Mouse (Mus musculus): Measurements from ENCODE around the gene Tenm4. TPM values are rescaled to one million over a fixed set of nuclear protein-coding genes. Genes with fewer than 3 reads are reported as not detected.

Gene Tenm4
- total and polyA plus RNA-seq, 3 experiments, result 0.03 to 0.26 (median 0.04) TPM

DNA sequence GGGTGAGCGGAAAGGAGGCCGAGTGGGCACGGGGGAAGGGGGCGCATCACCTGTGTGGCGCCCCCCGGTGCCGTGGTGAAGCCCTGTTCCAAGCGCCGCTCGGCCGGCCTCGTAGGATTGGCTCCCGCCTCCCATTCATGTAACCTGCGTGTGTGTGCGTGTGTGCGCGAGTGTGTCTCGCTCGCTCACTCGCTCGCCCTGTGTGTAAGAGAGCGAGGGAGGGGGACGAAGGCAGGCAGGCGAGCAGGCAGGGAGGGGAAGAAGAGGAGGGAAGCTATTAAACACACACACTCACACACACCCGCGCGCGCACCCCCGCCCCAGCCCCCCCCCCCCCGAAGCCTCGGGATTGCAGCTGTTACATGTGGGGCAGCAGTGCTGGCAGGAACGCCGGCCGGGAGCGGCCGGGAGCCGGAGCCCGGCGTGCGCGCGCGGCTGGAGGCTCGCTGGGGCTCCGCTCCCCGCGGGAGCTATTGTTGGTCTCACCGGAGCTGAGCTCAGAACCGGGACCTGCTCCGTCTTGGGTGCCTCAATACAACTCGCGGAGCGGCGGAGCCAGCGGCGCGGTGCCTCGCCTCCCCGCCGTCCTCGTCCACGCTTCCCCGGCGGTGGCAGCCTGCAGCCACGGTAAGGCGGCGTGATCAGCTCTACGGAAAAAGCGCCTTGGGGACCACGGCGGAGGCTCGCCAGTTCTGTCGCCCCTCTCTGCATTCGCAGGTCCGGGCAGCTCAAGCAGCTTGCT is 38.9 kb downstream of the Tenm4 start:
- H3K4me2 ChIP-seq (ENCODE audit: insufficient read depth, low read depth, poor library complexity, severe bottlenecking), result no peak overlapping the region
- peaks cover 21% of the 10 kb centered on the region for H3K9me3 ChIP-seq (replicated peaks; ENCODE audit: low read length)
- H3K27me3 ChIP-seq (replicated peaks), result no peaks in the 10 kb centered on the region
- no peaks in the 10 kb centered on the region; a peak in 1 of 4 replicates for H3K4me1 ChIP-seq (ENCODE audit: control insufficient read depth in 1 of 2, insufficient read depth in 2 of 2)
- TF ChIP-seq MEF2A (IDR thresholded peaks at IDR 0.05; ENCODE audit: borderline replicate concordance, low read depth, low read length) (no peak), MYC (IDR thresholded peaks at IDR 0.05; ENCODE audit: low read depth, low read length) (no peak), JUN (IDR thresholded peaks at IDR 0.05; ENCODE audit: insufficient read depth, low read depth, low read length) (no peak), ELF1 (IDR thresholded peaks at IDR 0.05; ENCODE audit: low read depth, low read length) (no peak), USF2 (conservative IDR thresholded peaks at IDR 0.05; ENCODE audit: low read depth, low read length) (no peak), E2F4 (IDR thresholded peaks at IDR 0.05; ENCODE audit: insufficient replicate concordance, low read depth, low read length) (no peak), NELFE (IDR thresholded peaks at IDR 0.05; ENCODE audit: low read depth, low read length) (no peak), TCF12 (IDR thresholded peaks at IDR 0.05; ENCODE audit: low read depth, low read length) (no peak), TBP (conservative IDR thresholded peaks at IDR 0.05; ENCODE audit: low read depth, low read length) (no peak), SIN3A (IDR thresholded peaks at IDR 0.05; ENCODE audit: low read length) (no peak), USF1 (IDR thresholded peaks at IDR 0.05; ENCODE audit: low read depth, low read length) (no peak), MAFK (IDR thresholded peaks at IDR 0.05; ENCODE audit: insufficient replicate concordance, low read length) (no peak), ZKSCAN1 (IDR thresholded peaks at IDR 0.05; ENCODE audit: borderline replicate concordance, low read depth, low read length) (no peak), POLR2AphosphoS2 (IDR thresholded peaks at IDR 0.05; ENCODE audit: low read depth, low read length) (no peak), BHLHE40 (IDR thresholded peaks at IDR 0.05; ENCODE audit: low read depth, low read length) (no peak), KAT2A (IDR thresholded peaks at IDR 0.05; ENCODE audit: insufficient replicate concordance, low read length) (no peak), ETS1 (conservative IDR thresholded peaks at IDR 0.05; ENCODE audit: low read depth, low read length) (no peak)
- DNase-seq (ENCODE audit: extremely low read depth), result no peak
- no peaks in the 10 kb centered on the region for H3K79me2 ChIP-seq (replicated peaks; ENCODE audit: control insufficient read depth, extremely low read depth, insufficient read depth, poor library complexity, severe bottlenecking)
- H3K4me3 ChIP-seq (replicated peaks in 1 of 3; ENCODE audit: low read depth in 2 of 3, low read length in 2 of 3, poor library complexity in 1 of 3), result no peak overlapping the region
- H3K27ac ChIP-seq (ENCODE audit: insufficient read depth, low read depth), result no peak overlapping the region
- dilution Hi-C loops (cut with MboI; ENCODE audit: extremely low pct_ligation_motif_present, extremely low pct_unique_long_range_greater_than_20kb, low sequenced_read_pairs), result no loop called here
- H3K9ac ChIP-seq (ENCODE audit: insufficient read depth, low read depth), result no peak overlapping the region
- in situ Hi-C loops (cut with MboI; ENCODE audit: low pct_ligation_motif_present, low pct_unique_long_range_greater_than_20kb, low sequenced_read_pairs), result no loop called here
- H3K36me3 ChIP-seq (replicated peaks in 1 of 2; ENCODE audit: control insufficient read depth in 1 of 2, insufficient read depth in 1 of 2, low read length in 1 of 2), result no peaks in the 10 kb centered on the region

DNA sequence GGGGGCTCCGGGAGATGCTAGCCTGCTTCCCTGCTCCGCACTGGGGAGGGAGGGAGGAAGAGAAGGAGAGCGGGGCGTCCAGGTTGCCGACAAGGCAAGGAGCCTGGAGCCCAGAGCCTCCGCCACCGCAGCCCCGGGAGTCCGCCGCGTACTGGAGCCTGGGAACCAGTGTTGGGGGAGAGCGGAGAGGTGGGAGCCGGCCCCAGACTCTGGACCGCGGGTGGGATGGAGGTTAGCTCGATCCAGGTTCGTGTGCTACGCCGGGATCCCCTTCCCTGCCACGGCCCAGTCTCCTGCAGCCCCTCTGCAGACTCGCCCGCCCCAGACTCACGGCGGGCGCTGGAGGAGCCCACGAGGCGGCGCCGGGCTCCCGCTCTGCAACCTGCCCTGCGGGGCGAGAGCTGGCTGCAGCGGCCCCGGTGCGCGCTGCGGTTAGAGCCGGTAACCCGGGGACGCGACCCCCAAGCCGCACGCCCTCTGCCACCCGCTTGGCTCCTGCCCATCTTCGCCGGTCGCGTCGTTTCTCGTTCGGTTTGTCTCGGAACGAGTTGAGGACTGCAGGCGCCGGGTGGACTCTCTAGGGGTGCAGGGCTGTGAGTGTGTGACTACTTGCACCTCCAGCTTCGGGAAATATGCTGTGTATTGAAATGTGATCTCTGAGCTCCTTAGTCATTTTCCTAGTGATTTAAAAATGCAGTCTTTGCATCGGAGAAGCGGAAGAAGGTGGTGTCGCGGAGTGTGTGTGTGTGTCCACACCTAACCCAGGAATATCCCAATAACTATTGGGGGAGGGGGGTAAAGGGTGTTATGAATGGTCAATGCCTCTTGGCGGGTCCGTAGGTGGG is 39.7 kb downstream of the Tenm4 start:
- dilution Hi-C loops (cut with MboI; ENCODE audit: extremely low pct_ligation_motif_present, extremely low pct_unique_long_range_greater_than_20kb, low sequenced_read_pairs) (no loop called here), in situ Hi-C loops (cut with MboI; ENCODE audit: low pct_ligation_motif_present, low pct_unique_long_range_greater_than_20kb, low sequenced_read_pairs) (no loop called here)
- Histone ChIP-seq H3K4me1 (ENCODE audit: control insufficient read depth in 1 of 2, insufficient read depth in 2 of 2) (no peaks in the 10 kb centered on the region; a peak in 1 of 4 replicates), H3K9ac (ENCODE audit: insufficient read depth, low read depth) (no peak overlapping the region), H3K27me3 (replicated peaks) (no peaks in the 10 kb centered on the region), H3K4me3 (replicated peaks in 1 of 3; ENCODE audit: low read depth in 2 of 3, low read length in 2 of 3, poor library complexity in 1 of 3) (no peak overlapping the region), H3K4me2 (ENCODE audit: insufficient read depth, low read depth, poor library complexity, severe bottlenecking) (no peak overlapping the region), H3K79me2 (replicated peaks; ENCODE audit: control insufficient read depth, extremely low read depth, insufficient read depth, poor library complexity, severe bottlenecking) (no peaks in the 10 kb centered on the region), H3K9me3 (replicated peaks; ENCODE audit: low read length) (peaks cover 21% of the 10 kb centered on the region), H3K27ac (ENCODE audit: insufficient read depth, low read depth) (no peak overlapping the region), H3K36me3 (replicated peaks in 1 of 2; ENCODE audit: control insufficient read depth in 1 of 2, insufficient read depth in 1 of 2, low read length in 1 of 2) (no peaks in the 10 kb centered on the region)
- no peak for DNase-seq (ENCODE audit: extremely low read depth)
- TF ChIP-seq E2F4 (IDR thresholded peaks at IDR 0.05; ENCODE audit: insufficient replicate concordance, low read depth, low read length) (no peak), ELF1 (IDR thresholded peaks at IDR 0.05; ENCODE audit: low read depth, low read length) (no peak), IRF4 (IDR thresholded peaks at IDR 0.05; ENCODE audit: low read depth, low read length) (no peak), NELFE (IDR thresholded peaks at IDR 0.05; ENCODE audit: low read depth, low read length) (no peak), RCOR1 (conservative IDR thresholded peaks at IDR 0.05; ENCODE audit: low read depth, low read length) (no peak), KAT2A (IDR thresholded peaks at IDR 0.05; ENCODE audit: insufficient replicate concordance, low read length) (no peak), CHD1 (IDR thresholded peaks at IDR 0.05; ENCODE audit: low read depth, low read length) (no peak)

All from CH12.LX (cell line).